Comparison of ENCODE assay signal across 10 mouse cellular contexts in genomic region chr7:80753613-80754012, GRCm38 (mm10).
DNase-seq lines count a peak whose midpoint lies in the region; ATAC-seq and TF ChIP-seq lines count a peak whose summit lies in the region.
"Had no signal": no experiment of that assay in that cellular context is flagged by ENCODE, and none has a peak within 500 bp of the region (broad histone marks: within the 10 kb centered on the region; RNA-seq: fewer than 3 reads in every experiment).

No protein-coding gene starts in this region.

- H3K36me3 ChIP-seq in liver, adult 2 months (ENCODE audit: control insufficient read depth, insufficient read depth, low read length), result peaks cover 2% of the 10 kb centered on the region; the same call in 1 of the 2 replicates
- H3K36me3 ChIP-seq in liver, embryonic 11.5 days (ENCODE audit: control insufficient read depth, insufficient read depth, low read length), result peaks cover 20% of the 10 kb centered on the region
- H3K36me3 ChIP-seq in midbrain, embryonic 15.5 days (replicated peaks), result peaks cover 32% of the 10 kb centered on the region

- TF ChIP-seq CTCF in liver, adult 2 months (IDR thresholded peaks at IDR 0.05; ENCODE audit: low read depth, low read length), result no peak

- no peak overlapping the region for H3K27ac ChIP-seq in liver, adult 2 months (replicated peaks; ENCODE audit: insufficient read depth, low read depth, low read length)
- no peak overlapping the region for H3K27ac ChIP-seq in liver, embryonic 11.5 days (ENCODE audit: low read depth, low read length)
- no peak overlapping the region for H3K27ac ChIP-seq in midbrain, embryonic 15.5 days
- H3K27ac ChIP-seq: layer of hippocampus, adult 2 months had no signal

- TF ChIP-seq POLR2A in liver, adult 2 months (IDR thresholded peaks at IDR 0.05; ENCODE audit: extremely low read depth, insufficient read depth, low read length), result no peak

- 18% methylated on average over 2 of the region's 2 CpGs for WGBS in liver, adult 2 months
- 83% methylated on average over 2 of the region's 2 CpGs for WGBS in liver, embryonic 11.5 days
- WGBS in midbrain, embryonic 15.5 days, result 84% methylated on average over 2 of the region's 2 CpGs

- ATAC-seq in liver, embryonic 11.5 days (replicated peaks; ENCODE audit: low FRiP score), result no peak
- no peak for ATAC-seq in midbrain, embryonic 15.5 days (replicated peaks)

- H3K9ac ChIP-seq in liver, adult 2 months (ENCODE audit: low read depth, low read length), result no peak overlapping the region
- H3K9ac ChIP-seq in liver, embryonic 11.5 days (ENCODE audit: low read depth, low read length), result no peak overlapping the region
- H3K9ac ChIP-seq in midbrain, embryonic 15.5 days, result no peak overlapping the region

- no peak overlapping the region for H3K4me3 ChIP-seq in liver, adult 2 months (ENCODE audit: insufficient read depth, low read depth, low read length)
- no peak overlapping the region for H3K4me3 ChIP-seq in liver, embryonic 11.5 days (ENCODE audit: low read depth, low read length)
- H3K4me3 ChIP-seq in midbrain, embryonic 15.5 days, result no peak overlapping the region
- H3K4me3 ChIP-seq: layer of hippocampus, adult 2 months had no signal

- no peaks in the 10 kb centered on the region for H3K79me2 ChIP-seq in liver, adult 2 months (ENCODE audit: control insufficient read depth, insufficient read depth, low read length)

- H3K27me3 ChIP-seq in liver, adult 2 months (ENCODE audit: control insufficient read depth, insufficient read depth, low read length), result no peaks in the 10 kb centered on the region
- H3K27me3 ChIP-seq in liver, embryonic 11.5 days (replicated peaks; ENCODE audit: control insufficient read depth, insufficient read depth, low read length), result no peaks in the 10 kb centered on the region
- H3K27me3 ChIP-seq in midbrain, embryonic 15.5 days (replicated peaks), result no peaks in the 10 kb centered on the region

- no peak overlapping the region for H3K4me2 ChIP-seq in liver, embryonic 11.5 days
- no peak overlapping the region for H3K4me2 ChIP-seq in midbrain, embryonic 15.5 days

- no peaks in the 10 kb centered on the region for H3K9me3 ChIP-seq in liver, embryonic 11.5 days (ENCODE audit: control insufficient read depth, low read length)
- H3K9me3 ChIP-seq in midbrain, embryonic 15.5 days, result no peaks in the 10 kb centered on the region

- H3K4me1 ChIP-seq in liver, adult 2 months (ENCODE audit: control insufficient read depth, insufficient read depth, low read length), result no peaks in the 10 kb centered on the region
- H3K4me1 ChIP-seq in liver, embryonic 11.5 days (replicated peaks; ENCODE audit: control insufficient read depth, insufficient read depth, low read length), result no peaks in the 10 kb centered on the region
- no peaks in the 10 kb centered on the region for H3K4me1 ChIP-seq in midbrain, embryonic 15.5 days

- DNase-seq in liver, adult 2 months (ENCODE audit: extremely low read depth, low read depth, low spot score), result peak; percentile 85
- DNase-seq in liver, embryonic 11.5 days (ENCODE audit: low spot score), result no peak
- peak; percentile 45 to 66 for DNase-seq in cerebellum, postnatal 25 days
- peak; percentile 92 to 93 for DNase-seq in kidney, postnatal 25 days
- DNase-seq in natural killer cell, adult 2 months (ENCODE audit: low spot score in 2 of 2), result peak; percentile 14 to 24
- no peak for DNase-seq in right cerebral cortex, postnatal 10 days (ENCODE audit: low spot score in 2 of 2)
- DNase-seq: adrenal gland, postnatal 25 days; thymus, postnatal 14 days had no signal

Comparison
In these comparisons a context has a peak if more than half of its experiments do, and no peak if none do; other contexts are left out.
1. DNase-seq: peak in liver, adult 2 months (single experiment), cerebellum, postnatal 25 days (2 of 2), kidney, postnatal 25 days (2 of 2) and natural killer cell, adult 2 months (2 of 2); none in liver, embryonic 11.5 days (single experiment) and right cerebral cortex, postnatal 10 days (0 of 2).